Mouse (Mus musculus) G1E (cell line): ENCODE measurements around the gene Dohh. TPM values are rescaled to one million over a fixed set of nuclear protein-coding genes. Genes with fewer than 3 reads are reported as not detected.

Source experiments
- ATAC-seq: 2 replicates; pipeline ENCODE4 v1.8.0; 2016; ENCODE audit warnings: mild to moderate bottlenecking; ENCODE audit not compliant: insufficient number of reproducible peaks, poor library complexity, low FRiP score, severe bottlenecking; ENCODE audit errors: extremely low read depth
- DNase-seq: peaks from one replicate; pipeline ENCODE4 v3.0.0; 2012; ENCODE audit warnings: low spot score
- H3K27me3 ChIP-seq: 2 replicates; pipeline ENCODE4 v1.6.1; 2012; ENCODE audit warnings: mild to moderate bottlenecking, low read length, inconsistent platforms; ENCODE audit not compliant: insufficient read depth
- H3K36me3 ChIP-seq: replicated peaks from 2 replicates; pipeline ENCODE3; 2012; ENCODE audit warnings: mild to moderate bottlenecking, inconsistent platforms
- H3K4me1 ChIP-seq: 2 replicates; pipeline ENCODE4 v1.6.1; 2012; ENCODE audit warnings: low read depth, low read length, inconsistent platforms, mixed read lengths; ENCODE audit not compliant: insufficient read depth
- H3K4me3 ChIP-seq: 2 replicates; pipeline ENCODE4 v1.5.1; 2012; ENCODE audit warnings: low read depth, mild to moderate bottlenecking, inconsistent platforms, low read length, moderate library complexity, mixed read lengths
- H3K9me3 ChIP-seq: replicated peaks from 2 replicates; pipeline ENCODE4 v1.6.1; 2012; ENCODE audit warnings: inconsistent platforms
- CTCF ChIP-seq: IDR thresholded peaks from 2 replicates; pipeline ENCODE4 v1.5.1; 2012; ENCODE audit warnings: low read depth, low read length, inconsistent platforms, mixed read lengths
- GATA1 ChIP-seq: IDR thresholded peaks from 2 replicates; pipeline ENCODE4 v1.6.1; 2012; ENCODE audit warnings: borderline replicate concordance, low read length, inconsistent platforms, mixed read lengths
- GATA2 ChIP-seq: IDR thresholded peaks from 2 replicates; pipeline ENCODE4 v1.6.1; 2012; ENCODE audit warnings: low read depth, low read length, inconsistent platforms, borderline replicate concordance
- POLR2AphosphoS5 ChIP-seq: IDR thresholded peaks from 2 replicates; pipeline ENCODE4 v1.6.1; 2012; ENCODE audit warnings: low read depth, low read length, inconsistent platforms; ENCODE audit not compliant: insufficient replicate concordance
- TAL1 ChIP-seq: conservative IDR thresholded peaks from 2 replicates; pipeline ENCODE4 v1.6.1; 2012; ENCODE audit warnings: low read depth, low read length, inconsistent platforms, mixed read lengths
- polyA plus RNA-seq: library from polyadenylated mRNA; stranded (reverse); fragments of >175 nt; gene quantifications from 2 replicates; pipeline ENCODE4 v1.2.3, GENCODE M21; 2012
- total RNA-seq, 2 experiments: library from RNA; stranded (forward) in 1 of 2; stranded (reverse) in 1 of 2; fragments of 200-1000 nt in 1 of 2; fragments of >200 nt in 1 of 2; fragmentation: Nextera tagmentation in 1 of 2; gene quantifications; 2 replicates each; pipeline ENCODE4 v1.2.3; 2014 to 2017

Gene Dohh
- total and polyA plus RNA-seq, 3 experiments, result 11.9 to 186 (median 60.4) TPM

DNA sequence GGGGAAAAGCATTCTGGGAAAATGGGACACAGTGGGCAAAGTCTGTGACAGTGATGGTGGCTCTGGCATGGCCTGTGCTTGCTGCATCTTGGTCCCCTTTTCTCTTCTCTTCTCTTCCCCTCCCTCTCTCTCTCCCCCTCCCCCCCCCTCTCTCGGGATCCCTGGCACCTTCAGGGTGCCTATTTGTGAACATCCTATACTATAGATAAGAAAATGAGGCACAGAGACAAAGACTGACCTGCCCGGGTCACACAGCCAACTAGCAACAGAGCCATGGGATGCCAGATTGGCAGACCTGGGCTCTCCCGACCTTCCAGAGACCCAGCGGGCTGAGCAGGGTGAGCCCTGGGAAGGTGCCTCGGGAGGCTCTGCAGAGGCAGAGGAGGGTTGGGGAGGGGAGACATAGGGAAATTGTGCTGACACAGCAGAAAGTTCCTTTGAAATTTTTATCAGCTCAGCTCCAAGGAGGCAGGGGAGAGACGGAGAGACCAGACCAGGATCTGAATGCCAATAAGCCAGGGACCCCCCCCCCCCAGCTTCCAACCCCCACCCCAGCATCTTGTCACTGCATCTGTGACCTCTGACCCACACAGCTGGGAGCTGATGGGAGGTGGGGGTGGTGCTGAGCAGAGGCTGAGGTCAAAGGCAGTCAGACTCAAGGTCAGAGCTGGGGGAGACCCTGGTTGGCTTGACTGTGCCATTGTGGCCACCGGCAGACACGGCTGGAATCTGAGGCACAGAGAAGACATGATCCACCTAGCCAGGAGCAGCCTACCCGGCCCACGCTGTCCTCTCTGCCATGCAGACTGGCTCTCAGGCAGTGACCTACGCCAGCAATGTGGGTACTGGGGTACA is 34.2 kb downstream of the Dohh start:
- Histone ChIP-seq H3K9me3 (no peaks in the 10 kb centered on the region), H3K36me3 (peaks cover 9% of the 10 kb centered on the region), H3K4me1 (peaks cover 52% of the 10 kb centered on the region), H3K27me3 (peaks cover 58% of the 10 kb centered on the region), H3K4me3 (no peak overlapping the region)
- DNase-seq (no peak), ATAC-seq (no peak)
- no peak for TF ChIP-seq GATA2

- peaks cover 43% of the 10 kb centered on the region for H3K4me1 ChIP-seq
- TF ChIP-seq TAL1, result no peak
- TF ChIP-seq POLR2AphosphoS5, result no peak
- TF ChIP-seq CTCF, result no peak
- TF ChIP-seq GATA2, result no peak
- TF ChIP-seq GATA1, result no peak
- H3K36me3 ChIP-seq, result peaks cover 7% of the 10 kb centered on the region
- H3K9me3 ChIP-seq, result no peaks in the 10 kb centered on the region
- no peak overlapping the region for H3K4me3 ChIP-seq
- peaks cover 67% of the 10 kb centered on the region for H3K27me3 ChIP-seq
- no peak for DNase-seq
- ATAC-seq, result no peak
Observed at GRCm38 (mm10) chr10:81419111-81419928, 35.1 kb downstream of the Dohh start.

DNA sequence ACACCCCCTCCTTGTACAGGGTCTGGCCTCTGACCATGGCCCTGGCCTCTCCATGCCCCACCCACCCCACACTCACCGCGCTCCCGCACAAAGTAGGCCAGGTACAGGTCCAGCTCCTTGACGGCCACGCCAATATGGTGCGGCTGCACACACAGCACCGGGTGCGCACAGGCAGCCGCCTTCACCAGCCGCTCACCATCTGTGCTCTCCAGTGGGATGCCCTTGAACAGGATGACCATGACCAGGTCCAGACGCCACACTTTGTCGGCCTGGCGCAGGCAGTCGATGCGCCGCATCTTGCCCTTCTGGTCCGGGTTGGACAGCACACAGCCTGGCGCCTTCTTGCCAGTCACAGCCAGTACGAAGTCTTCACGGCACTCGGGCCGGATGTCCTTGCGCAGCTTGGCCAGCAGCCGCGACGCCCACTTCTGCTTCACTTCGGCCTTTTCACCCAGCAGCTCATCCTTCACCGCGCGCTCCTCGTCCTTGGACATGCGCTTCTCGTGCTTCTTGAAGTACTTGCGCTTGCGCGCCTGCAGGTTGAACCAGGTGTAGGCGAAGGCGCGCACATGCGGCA is 36.1 kb downstream of the Dohh start:
- peaks cover 7% of the 10 kb centered on the region for H3K36me3 ChIP-seq
- no peak overlapping the region for H3K4me3 ChIP-seq
- ATAC-seq (no peak), DNase-seq (no peak)
- H3K9me3 ChIP-seq, result no peaks in the 10 kb centered on the region
- TF ChIP-seq GATA2 (no peak), GATA1 (no peak), CTCF (no peak), TAL1 (no peak), POLR2AphosphoS5 (no peak)
- H3K4me1 ChIP-seq, result peaks cover 33% of the 10 kb centered on the region
- peaks cover 76% of the 10 kb centered on the region for H3K27me3 ChIP-seq

GRCm38 (mm10) chr10:81421041-81421796 is 37.0 kb downstream of the Dohh start:
- Histone ChIP-seq H3K9me3 (no peaks in the 10 kb centered on the region), H3K27me3 (peaks cover 80% of the 10 kb centered on the region), H3K4me1 (peaks cover 28% of the 10 kb centered on the region), H3K4me3 (no peak overlapping the region), H3K36me3 (peaks cover 7% of the 10 kb centered on the region)
- TF ChIP-seq CTCF, result no peak
- no peak for TF ChIP-seq GATA1
- TF ChIP-seq GATA2, result no peak
- TF ChIP-seq TAL1, result no peak
- TF ChIP-seq POLR2AphosphoS5, result no peak
- no peak for DNase-seq
- ATAC-seq, result no peak

GRCm38 (mm10) chr10:81421797-81422100 is 37.5 kb downstream of the Dohh start:
- DNase-seq, result no peak
- no peak for ATAC-seq

DNA sequence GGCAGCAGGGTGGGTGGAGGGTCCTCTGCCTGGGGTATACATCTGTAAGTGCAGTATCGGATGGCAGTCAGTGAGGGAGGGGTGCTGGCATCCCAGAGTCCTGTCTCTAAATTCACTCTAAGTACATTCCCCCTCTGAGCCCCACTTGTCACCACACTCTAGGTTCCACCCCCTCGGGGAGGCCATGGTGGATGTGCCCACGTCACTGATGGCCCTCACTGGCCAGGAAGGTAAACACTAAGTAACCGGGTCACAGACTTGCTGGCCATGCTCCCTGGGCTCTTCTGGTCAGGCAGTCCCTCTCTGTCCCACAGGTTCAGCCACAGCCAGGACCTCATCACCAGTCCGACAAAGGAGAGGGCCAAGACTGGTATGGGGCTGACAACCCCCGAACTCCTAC is 38.0 kb downstream of the Dohh start:
- peaks cover 7% of the 10 kb centered on the region for H3K36me3 ChIP-seq
- no peak overlapping the region for H3K4me3 ChIP-seq
- TF ChIP-seq POLR2AphosphoS5 (no peak), TAL1 (no peak), GATA1 (no peak), GATA2 (no peak), CTCF (no peak)
- H3K27me3 ChIP-seq, result peaks cover 88% of the 10 kb centered on the region
- ATAC-seq, result no peak
- H3K9me3 ChIP-seq, result no peaks in the 10 kb centered on the region
- peaks cover 29% of the 10 kb centered on the region for H3K4me1 ChIP-seq
- no peak for DNase-seq

More at GRCm38 (mm10) chr10:81421797-81422100, 37.5 kb downstream of the Dohh start:
- Histone ChIP-seq H3K36me3 (peaks cover 7% of the 10 kb centered on the region), H3K4me1 (peaks cover 28% of the 10 kb centered on the region), H3K27me3 (peaks cover 86% of the 10 kb centered on the region), H3K9me3 (no peaks in the 10 kb centered on the region), H3K4me3 (no peak overlapping the region)
- TF ChIP-seq CTCF (no peak), POLR2AphosphoS5 (no peak), GATA1 (no peak), GATA2 (no peak), TAL1 (no peak)
